Mouse (Mus musculus) adrenal gland, postnatal 4 days (tissue): ENCODE results near the gene Abo. TPM values are rescaled to one million over a fixed set of nuclear protein-coding genes. Genes with fewer than 3 reads are reported as not detected.

Experiments used
- DNase-seq, 2 experiments: peaks; one replicate each; pipeline ENCODE4 v3.0.0; 2021 to 2022; ENCODE audit warnings: low spot score in 2 of 2, mixed read lengths in 2 of 2
- total RNA-seq, 2 experiments: library from RNA; stranded (reverse); gene quantifications; 2 replicates each; pipeline ENCODE4 v1.2.3; 2021

Gene Abo
- total RNA-seq, 2 experiments from 2014 or later: not detected

- no peak for DNase-seq
Observed at GRCm38 (mm10) chr2:26878571-26878970, 13.8 kb upstream of the Abo start.

DNA sequence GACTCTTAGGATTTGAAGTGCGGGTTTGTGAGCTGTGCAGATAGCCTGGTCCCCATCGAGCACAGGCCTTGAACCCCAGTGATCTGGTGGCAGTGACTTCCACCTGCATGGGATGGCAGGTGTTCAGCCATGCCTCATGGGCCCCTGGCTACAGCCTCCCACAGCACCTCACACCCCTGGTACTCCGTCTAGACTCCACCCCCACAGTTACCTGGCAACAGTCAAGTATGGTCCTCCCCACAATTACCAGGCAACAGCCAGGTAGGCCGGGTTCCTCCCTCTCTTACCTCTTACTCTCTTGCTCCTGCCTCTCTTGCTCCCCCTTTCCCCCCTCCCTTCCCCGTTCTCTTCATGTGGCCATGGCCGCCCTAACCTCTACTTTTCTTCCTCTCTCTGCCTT is 5.9 kb upstream of the Abo start:
- DNase-seq: no peak

GRCm38 (mm10) chr2:26862856-26863255 is 1.9 kb downstream of the Abo start:
- no peak for DNase-seq

- no peak for DNase-seq
Observed at GRCm38 (mm10) chr2:26847706-26848105, 17.1 kb downstream of the Abo start.

DNA sequence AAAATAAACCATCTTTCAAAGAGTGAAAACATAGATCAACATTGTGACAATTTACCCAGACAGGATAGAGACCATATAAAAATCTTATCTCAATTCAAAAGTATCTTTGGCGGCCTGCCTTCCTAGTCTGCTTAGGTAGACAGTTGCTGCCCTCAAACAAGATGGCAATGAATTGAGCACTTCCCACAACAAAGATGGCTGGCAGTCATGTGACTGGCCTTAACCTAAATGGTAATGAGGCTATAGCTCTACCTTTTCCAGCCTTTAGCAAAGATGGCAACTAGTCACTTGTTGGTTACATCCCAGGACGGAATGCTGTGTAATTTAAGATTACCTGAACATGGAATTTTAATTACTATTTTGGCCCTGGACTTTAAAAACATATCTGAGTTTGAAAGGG is 32.3 kb downstream of the Abo start:
- no peak for DNase-seq

GRCm38 (mm10) chr2:26828047-26828446 is 36.7 kb downstream of the Abo start:
- no peak for DNase-seq

DNA sequence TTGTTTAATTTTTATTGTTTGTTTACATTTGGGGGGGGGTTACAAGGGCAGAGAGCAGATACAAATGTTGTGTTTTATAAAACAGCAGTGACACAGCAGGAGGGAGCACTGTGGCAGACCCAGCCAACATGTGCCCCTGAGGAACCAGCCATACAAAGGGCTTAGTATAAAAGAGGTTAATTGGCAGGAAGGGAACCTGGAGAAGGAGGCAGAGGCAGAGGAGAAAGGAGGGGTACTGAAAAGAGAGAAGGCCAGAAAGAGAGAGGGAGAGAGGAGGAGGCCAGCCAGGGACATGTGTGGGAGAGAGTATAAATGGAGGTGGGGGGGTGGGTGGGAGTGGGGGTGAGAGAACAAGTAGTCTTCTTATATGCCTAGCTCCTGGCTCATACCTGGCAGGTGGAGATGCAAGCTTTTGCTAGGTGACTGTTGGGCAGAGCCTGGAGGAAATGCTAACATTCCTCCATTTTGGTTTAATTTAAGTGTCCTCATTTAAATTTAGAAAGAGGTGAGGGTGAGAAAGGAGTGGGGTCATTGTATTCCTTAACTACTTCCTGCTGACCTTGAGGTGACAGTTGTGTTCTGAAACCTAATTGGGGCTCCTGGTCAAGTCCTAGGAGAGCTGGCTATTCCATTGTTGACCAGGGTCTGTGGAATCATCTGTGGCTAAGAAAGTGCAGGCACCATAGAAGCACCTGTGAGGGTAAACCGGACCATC is 37.4 kb downstream of the Abo start:
- no peak for DNase-seq

Other genes starting within 250 kb of the Abo start
- 10 to 100 TPM; 11.1 to 11.4 TPM for gene Fam69b, start 236.5 kb downstream of the Abo start, total RNA-seq
- gene Lcn4, start 193.7 kb downstream of the Abo start, total RNA-seq: not detected
- 10 to 100 TPM; 31.1 to 31.7 TPM for gene Surf6, start 37.9 kb upstream of the Abo start, total RNA-seq
- gene Med22, start 45.7 kb upstream of the Abo start, total RNA-seq: 10 to 100 TPM; 61.2 to 65.8 TPM
- gene Rpl7a, start 45.8 kb upstream of the Abo start, total RNA-seq: 100 to 1,000 TPM; 585 to 598 TPM
- gene Surf2, start 51.4 kb upstream of the Abo start, total RNA-seq: 10 to 100 TPM; 42.6 to 43.6 TPM
- gene Surf1, start 51.6 kb upstream of the Abo start, total RNA-seq: 100 to 1,000 TPM in 1 of 2 experiments, 10 to 100 TPM in 1; 90.9 to 103 TPM
- gene Surf4, start 68.9 kb upstream of the Abo start, total RNA-seq: 100 to 1,000 TPM; 151 to 163 TPM
- under 1 TPM; 0.31 to 0.73 TPM for gene Stkld1, start 69.1 kb upstream of the Abo start, total RNA-seq
- 10 to 100 TPM; 40.7 to 43.0 TPM for gene Rexo4, start 99.4 kb upstream of the Abo start, total RNA-seq
- gene Adamts13, start 108.4 kb upstream of the Abo start, total RNA-seq: under 1 TPM; 0.08 to 0.85 TPM
- gene Cacfd1, start 144.9 kb upstream of the Abo start, total RNA-seq: 10 to 100 TPM; 49.8 to 53.7 TPM
- 1 to 10 TPM; 1.3 TPM for gene Slc2a6, start 163.0 kb upstream of the Abo start, total RNA-seq
- 1 to 10 TPM in 1 of 2 experiments, under 1 TPM in 1; 0.59 to 1.8 TPM for gene Mymk, start 207.2 kb upstream of the Abo start, total RNA-seq
- gene Adamtsl2, start 214.4 kb upstream of the Abo start, total RNA-seq: 10 to 100 TPM in 1 of 2 experiments, 1 to 10 TPM in 1; 9.6 to 13.5 TPM